Mouse (Mus musculus) right cerebral cortex, adult 2 months (tissue): ENCODE results near the gene Uckl1.

Source experiments
- DNase-seq, 2 experiments: peaks; one replicate each; pipeline ENCODE4 v3.0.0; 2021 to 2022; ENCODE audit warnings: low spot score in 2 of 2

Uckl1 gene

DNA sequence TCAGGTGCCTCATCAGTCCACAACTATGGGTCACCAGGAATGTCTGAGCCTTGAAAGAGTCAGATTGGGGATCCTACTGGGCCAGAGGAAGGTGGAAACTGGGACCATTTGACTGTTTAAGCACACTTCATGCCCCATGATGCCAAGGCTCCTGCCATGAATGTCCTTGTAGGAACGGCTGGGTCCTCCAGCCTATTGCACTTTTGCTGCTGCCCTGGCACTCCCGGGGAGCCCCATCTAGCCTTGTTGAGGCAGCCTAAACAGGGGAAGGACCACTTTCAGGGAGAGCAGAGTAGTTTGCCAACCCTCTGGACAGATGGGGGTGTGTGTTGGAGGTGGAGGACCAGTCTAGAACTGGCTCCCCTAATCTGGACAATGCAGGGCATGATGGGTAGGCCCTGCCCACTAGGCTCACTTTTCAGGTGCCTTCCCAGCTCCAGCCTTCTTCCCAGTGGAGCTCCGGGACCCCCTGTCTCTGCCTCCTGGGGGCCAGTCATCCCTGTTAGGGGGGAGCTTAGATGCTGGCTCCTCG is at the start of gene Uckl1:
Gene Uckl1 (minus strand): TSS at position 482 of the 532 bp plus-strand sequence.
- DNase-seq, result no peak

DNA sequence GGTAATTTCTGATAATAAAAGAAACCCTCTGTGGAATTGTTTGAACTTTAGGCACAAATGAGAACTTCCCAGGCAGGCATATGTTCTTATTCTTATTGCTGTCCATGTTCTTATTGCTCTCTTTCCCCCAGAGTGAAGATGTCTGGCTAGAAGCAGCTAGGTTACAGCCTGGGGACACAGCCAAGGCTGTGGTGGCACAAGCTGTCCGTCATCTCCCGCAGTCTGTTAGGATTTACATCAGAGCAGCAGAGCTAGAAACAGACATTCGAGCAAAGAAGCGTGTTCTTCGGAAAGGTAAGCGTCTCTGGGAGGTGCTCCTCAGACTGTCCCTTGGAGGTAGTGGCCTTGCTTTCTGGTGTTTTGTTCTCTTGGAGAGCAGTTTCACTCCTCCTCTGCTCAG is 47.9 kb upstream of the Uckl1 start:
- DNase-seq, result no peak

DNA sequence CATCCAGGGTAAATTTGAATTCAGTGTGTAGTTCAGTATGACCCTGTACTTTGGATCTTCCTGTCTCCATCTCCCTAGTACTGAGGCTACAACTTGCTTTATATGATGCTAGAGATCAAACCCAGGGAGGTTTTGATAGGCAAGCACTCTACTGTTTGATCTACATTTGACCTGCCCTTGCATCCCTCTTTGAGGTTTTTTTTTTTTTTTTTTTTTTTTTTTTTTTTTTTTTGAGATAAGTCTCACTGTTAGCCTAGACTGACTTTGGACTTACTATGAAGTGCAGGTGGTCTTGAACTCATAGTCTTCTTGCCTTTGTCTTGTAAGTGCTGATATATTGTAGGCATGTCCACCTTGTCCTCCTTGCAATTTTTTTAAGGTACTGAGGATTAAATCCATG is 43.8 kb upstream of the Uckl1 start:
- no peak for DNase-seq

DNA sequence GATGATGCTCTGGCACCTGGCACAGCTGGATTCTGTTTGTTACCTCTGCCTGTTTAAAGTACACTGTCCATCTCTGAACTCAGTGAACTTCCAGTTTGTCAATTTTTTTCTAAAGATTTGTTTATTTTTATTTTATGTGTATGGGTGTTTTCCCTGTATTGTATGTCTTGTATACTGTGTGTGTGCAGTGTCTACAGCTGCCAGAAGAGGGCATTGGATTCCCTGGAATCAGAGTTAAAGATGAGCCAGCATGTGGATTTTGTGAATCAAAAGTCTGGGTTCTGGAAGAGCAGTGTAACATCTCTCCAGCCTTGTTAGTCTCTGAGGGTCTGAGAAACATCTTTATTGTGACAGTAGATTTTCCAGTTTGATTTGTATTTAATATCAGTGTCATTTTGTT is 38.7 kb upstream of the Uckl1 start:
- DNase-seq, result peak; percentile 23 to 36

DNA sequence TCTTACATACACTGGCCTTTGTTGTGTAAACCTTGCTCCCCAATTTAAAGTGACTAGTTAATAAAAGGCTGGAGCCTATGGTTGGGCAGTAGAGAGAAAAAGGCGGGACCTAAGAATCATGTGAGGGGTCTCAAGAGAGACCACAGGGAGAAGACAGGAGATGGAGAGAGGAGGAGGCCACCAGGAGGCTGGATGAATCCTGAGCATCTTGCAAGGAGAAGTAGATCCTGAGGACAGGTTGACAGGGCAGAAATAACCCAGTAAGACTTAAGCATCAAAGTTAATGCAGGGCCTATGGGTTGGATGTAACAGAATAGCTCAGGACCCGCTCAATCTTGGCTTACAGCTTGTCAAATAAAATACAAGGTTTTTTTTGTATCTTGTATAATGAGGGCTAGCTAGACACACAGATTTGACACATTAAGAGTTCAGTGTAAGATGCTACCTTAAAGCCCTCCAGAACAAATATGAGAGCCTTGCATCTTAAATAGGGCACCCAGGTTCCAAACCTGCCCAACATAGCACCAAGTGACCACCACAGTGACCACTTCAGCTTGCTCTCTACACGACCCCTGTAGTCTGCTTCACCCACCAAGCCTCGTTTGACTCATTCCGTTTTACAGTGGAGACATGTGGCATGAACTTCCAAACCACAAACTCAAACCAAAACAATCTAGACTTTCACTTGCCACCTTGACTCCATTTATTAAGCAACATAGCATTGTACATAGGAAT is 34.2 kb upstream of the Uckl1 start:
- DNase-seq, result no peak

DNA sequence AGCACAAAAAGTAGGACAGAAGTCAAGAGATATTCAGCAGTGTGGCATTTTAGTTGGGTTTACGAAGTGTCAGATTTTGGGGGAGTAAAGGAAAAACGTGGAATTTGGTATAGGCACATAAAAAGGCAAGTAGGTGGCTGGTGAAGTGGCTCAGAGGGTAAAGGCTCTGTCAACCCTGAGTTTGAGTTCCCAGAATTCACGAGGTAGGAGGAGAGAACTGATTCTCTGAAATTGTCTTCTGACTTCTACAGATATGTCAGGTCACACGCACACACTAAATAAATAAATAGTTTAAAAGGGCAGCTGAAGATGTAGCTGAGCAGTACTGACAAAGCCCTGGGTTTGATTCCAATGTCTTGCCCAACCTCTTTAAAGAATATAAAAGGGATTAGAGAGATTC is 17.7 kb upstream of the Uckl1 start:
- no peak for DNase-seq

DNA sequence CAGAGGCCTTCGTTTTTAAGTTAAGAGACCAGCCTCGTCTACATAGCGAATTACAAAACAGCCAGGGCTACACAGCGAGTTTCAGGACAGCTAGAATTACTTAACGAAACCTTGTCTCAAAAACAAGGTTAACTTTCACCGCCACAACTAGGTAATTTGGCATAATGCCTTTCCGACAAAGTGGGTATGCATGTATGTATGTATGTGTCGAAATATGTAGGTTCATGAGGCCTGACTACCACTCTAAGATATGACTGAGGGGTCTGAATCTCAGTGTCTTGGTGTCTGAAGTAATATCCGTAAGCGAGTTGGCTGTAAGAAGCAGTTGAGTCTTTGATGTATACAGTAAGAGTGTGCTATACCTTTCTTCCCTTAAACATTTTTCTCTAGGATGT is 17.1 kb upstream of the Uckl1 start:
- DNase-seq, result no peak

DNA sequence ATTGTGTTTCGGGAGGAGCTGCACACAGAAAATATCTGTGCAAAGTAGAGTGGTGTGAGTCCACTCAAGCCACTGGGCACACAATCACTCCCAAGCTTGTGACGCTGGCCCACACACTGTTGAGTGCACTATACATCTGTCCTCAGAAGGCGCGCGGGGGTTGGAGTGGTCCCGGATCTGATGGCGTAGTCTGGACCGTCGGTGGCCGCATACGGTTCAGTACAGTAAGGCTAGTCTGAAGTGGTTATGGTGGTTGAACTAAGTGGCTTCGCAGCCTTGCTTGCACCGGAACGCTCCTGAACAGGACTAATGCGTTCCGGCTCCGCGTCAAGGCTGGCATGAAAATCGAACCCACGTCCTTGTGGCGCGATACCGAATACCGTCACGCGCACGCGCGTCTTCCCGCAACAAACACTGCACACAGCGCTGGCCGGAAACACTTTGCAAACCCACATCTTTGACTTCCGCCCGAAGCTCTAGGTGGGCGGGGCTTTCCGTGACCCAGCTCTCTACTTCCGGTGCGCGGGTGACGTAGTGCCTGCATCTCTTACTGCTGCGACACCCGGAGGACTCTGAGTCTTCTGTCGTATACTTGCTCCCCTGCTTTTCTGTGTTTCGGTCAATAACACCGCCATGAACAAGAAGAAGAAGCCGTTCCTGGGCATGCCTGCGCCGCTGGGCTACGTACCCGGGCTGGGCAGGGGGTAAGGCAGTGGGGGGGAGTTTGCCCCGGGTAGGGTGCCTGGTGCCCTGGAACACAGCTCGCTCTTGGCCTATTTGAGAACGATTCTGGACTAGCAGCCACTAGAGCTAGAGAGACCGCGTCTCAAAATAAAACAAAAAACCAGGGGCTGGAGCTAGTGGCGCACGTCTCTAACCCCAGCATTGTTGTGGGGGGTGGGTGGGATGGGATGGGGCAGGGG is 16.4 kb upstream of the Uckl1 start:
- peak; percentile 98 to 99 for DNase-seq

DNA sequence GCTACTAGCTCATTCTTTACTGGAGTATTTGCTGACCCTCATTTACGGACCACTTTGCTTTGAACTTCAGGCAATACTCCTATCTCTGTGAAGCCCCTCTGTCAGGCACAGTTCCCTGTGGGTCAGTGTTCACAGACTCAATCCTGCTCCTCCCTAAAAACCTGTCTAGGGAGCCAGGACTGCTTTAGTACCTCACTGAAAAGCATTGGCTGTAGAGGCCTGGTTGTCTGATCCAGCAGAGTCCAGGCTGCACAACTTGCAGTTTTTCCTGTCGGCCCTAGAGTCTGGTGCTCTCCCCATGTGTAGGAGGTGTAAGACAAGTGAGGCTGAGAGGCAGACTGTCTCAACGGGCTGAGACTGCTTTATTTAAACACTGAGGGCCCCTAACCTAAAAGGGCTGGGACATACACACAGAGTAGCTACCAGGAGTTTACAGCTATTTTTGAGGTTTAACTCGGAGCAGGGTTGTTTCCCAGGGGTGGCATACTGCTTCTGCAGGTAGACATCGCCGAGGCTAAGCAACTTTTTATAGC is 15.6 kb upstream of the Uckl1 start:
- DNase-seq, result no peak

DNA sequence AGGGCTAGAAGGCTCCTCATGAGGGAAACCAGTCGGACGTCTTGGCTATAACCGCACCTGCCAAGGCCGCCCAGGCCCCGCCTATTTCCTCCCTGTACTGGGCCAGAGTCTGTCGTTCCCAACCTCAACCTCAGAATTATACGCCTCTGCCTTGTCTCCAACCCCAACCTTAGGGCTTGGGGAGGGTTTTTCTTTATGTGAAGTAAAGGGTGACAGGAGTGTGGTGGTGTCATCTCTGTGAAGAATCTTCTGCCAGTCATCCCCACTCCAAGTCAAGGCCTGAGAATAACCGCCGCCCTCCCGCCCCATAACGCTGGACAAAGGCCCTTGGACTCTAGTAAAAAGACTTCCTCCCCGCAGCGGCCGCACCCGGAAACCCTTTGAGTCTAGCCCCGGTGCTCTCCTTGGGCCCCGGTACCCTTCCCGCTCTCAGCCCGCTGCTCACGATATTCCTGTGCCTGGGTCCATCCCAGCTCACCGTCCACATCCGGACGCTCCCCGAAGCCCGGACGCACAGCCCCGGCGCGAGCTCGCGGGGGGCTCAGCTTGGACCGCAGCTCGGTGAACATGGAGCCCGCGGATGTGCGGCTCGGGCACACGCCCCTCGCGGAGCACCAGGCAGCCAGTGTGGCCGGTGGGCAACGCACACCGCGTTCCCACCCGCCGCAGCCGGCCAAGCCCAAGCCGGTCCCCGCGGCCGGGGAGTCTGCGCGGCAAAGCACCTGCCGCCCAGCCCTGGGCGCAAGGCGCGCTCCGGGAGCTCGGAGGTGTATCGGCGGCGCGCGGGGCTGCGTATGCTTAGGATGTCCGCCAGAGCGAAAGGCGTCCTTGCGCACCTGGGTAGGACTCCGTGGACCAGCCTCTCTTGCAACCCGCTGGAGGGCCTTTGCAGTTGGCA is 14.0 kb upstream of the Uckl1 start, which contains the start of gene Samd10:
Gene Samd10 (minus strand): TSS at position 759 of the 898 bp plus-strand sequence.
- peak; percentile 66 to 76 for DNase-seq

DNA sequence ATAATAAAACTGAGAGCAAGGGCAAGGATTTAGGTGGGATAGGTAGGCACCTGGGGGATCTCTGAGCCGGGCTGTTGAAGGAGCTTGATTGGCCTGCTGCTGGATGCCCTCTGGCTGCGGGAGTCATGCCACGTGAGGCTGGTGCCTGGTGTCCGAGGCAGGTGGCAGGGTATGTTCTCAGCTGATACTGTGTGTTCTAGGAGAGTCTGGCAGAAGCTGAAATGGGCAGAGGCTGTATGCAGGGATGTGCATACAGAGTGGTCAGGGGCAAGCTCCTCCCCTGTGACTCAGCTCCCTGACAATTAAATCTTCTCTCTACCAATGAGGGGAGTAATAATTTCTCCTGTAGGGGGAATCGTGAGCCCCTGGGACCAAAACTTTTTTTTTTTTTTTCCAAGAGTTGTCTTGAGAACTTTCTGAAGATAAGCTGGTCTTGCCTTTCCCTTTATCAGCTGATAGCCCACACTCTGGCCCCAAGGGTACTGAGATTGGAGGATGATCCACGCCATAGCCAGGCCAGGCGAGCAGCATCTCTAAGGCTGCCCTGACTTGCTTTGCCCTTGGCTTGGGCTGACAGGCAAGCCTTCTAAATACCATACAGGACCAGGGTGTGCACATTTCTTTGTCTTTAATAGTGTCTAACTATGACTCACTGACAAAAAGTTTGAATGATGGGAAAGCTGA is 12.8 kb upstream of the Uckl1 start:
- no peak for DNase-seq

DNA sequence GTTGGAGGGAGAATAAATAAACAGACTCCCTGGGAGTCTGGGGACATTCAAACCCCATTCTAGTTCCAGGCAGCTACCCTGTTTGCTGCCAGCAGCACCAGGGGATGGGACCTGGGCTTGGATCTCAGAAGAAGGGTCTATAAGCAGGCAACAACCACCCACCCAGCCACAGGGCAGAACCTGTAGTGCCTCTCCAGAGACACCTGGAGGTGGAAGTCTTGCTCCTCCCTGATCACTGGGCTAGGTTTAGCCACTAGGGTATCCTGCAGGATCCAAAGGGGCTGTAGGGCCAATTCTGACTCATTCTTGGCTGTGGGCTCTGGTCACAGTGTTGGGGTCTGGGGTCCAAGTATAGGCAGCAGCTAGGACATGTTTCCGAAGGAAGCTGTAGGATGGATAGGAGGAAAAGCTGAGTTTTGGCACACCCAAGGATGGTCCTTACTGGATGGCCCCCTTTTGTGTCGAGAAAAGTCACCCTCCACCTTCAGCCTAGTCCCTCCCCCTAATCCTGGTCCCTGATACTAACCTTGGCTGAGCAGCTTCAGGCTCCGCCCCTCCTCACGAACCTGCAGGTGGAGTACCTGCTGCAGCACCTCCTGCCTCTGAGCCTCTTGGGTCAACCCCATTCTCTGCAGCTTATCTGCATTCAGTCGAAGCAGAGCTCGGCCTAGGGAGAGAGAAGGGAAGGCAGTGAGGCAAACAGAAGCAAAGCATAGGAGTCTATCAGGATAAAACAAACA is 11.7 kb upstream of the Uckl1 start:
- no peak for DNase-seq

DNA sequence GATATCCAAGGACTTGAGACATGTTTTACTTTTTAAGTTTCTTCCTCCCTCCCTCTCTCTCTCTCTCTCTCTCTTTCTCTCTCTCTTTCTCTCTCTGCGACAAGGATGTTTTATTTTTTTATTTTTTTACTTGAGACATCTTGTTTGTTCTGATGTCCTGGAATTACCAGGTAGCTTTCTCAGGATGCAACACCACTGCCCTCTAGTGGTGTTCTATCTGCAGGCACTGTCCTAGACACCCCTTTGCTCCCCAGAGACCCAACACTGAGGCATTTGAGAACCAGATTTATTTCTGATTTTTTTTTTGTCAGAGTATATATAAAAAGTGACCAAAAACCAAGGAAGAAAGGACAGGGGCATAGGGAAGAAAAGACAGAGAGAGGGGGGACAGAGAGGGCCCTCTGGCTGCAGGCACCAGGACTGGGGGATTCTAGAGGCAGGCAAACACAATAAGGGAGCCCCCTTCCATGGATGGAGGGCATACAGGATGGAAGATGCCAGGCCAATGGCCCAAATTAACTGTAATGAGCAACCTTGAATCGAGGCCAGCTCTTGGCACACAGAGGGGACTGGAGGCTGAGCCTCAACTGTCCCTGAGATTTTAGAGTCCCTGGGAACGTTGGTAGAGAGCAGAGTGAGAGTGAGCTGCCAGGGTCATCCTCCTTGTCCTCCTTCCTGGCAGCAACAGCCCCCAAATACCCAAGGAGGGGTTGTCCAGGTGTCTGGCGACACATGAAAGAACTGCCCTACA is 10.4 kb upstream of the Uckl1 start:
- DNase-seq, result peak in 1 of 2 experiments; percentile 56

DNA sequence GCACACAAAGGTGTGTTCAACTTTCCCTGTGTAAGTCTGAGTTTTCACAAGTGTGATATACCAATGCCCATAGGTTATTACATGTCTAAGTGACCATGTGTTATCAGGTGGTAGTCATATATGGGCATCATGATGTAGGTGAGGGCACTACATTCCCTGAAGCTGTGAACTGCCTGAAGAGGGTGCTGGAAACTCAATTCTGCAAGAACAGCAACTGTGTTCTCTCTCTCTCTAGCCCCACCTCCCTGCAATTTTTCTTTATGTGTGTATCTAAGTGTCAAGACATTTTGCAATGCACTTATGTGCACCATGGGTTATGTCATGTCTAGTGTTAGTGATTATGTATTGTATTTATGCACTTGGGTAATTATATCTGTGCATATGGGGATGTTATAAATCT is 9.2 kb upstream of the Uckl1 start:
- DNase-seq, result no peak

DNA sequence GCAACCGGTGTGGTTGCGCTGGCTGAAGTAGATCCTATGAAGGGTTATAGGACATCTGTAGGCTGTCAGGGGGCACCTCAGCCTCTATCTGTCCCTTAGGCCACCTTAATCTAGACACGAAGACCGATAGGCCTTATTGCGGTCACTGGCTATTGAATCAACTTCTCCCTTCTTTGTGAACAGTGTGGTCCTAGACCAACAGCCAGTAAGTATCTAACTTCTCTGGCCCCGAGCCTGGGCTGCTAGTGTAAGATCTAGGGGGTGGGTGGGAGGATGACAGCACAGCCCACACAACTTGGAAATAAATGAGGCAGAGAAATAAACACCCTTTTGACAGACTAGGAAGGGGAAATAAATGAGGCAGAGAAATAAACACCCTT is 8.3 kb upstream of the Uckl1 start:
- peak in 1 of 2 experiments; percentile 67 for DNase-seq

DNA sequence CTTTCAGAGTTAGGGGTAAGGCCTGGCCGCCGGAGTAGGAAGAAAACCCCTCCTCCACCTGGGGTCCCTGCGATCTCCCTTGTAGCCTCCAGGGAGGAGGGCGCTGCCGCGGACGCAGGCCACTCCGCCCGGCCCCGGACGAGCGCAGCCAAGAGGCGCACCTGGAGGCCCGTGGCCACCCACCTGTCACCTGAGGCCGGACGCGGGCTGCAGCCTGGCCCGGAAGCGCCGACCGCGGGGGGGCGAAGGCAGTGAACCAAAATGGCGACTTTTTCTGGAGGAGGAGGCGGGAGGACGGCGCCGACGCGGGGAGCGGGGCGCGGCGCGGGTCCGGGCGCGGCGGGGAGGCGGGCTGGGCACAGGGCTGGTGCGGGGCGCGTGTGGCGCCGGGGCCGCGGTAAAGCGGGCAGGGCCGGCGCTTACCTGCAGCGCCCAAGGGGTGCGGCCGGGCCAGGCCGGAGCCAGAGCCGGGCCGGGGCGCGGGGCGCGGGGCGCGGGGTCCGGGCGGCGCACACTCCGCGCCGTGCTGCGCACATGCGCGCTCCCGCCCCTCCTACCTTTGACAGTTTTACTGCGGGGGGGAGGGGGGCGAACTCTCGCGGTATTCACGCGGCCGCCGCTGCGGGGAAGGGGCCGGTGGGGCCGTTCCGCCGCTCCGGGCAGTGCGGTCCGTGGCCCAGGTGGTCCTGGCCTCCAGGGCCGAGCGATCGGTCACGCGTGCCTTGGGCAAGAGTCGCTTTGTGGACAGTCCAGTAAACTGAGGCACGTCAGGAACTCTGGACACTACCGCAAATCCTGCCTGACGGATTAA is 7.7 kb upstream of the Uckl1 start, which contains the start of gene Zfp512b:
Gene Zfp512b (minus strand): TSS at position 573 of the 811 bp plus-strand sequence.
- DNase-seq, result peak in 1 of 2 experiments; percentile 67

DNA sequence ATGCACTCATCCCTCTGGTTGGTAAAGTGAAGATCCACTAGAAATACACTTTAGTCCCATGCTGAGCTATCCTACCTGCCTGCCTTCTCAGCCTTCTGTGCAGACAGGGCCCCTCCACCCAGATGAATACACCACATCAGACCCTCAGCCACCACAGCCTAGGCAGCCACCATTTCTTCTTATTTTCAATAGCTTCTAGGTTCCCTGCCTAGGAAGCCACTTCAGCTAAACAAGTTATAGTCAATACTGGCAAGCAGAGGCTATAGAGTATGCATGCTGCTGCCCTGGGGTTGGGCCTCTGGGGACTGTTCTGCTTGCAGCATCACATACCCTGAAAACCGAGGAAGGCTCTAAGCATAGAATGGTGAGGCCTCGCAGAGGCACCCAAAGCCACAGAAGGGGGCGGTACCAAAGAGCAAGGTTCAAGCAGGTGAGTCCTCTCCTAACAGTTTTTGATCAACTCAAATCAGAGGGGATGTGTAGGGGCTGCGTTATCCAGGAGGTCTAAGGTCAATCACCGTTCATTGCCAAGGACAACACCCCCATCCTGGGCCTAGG is 6.9 kb upstream of the Uckl1 start, which contains the start of gene Prpf6:
Gene Prpf6 (plus strand): TSS at position 341 of the 558 bp plus-strand sequence.
- no peak for DNase-seq

DNA sequence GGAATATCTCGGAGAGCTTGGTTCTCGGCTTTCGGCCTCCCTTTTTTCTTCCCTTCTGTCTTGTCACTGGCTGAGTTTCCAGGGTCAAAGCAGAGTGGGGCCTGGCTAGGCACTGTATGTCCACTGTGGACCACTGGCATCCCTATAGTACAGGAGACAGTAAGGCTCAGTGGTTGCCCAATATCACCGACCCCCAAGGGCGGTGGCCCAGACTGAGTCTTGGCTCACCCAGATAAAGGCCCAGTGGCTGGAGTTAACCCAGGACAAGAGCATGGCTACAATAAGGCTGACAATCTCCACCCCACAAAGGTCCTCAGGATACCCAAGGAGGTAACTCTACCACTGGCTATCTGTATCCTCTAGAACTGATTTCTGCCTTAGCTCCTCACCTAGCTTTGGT is 5.8 kb upstream of the Uckl1 start:
- no peak for DNase-seq
